Mouse (Mus musculus) neural tube, embryonic 12.5 days (tissue): Measurements from ENCODE around the gene Gm21977. TPM values are rescaled to one million over a fixed set of nuclear protein-coding genes. Genes with fewer than 3 reads are reported as not detected.
"Not testable (repeated sequence)": the region's sequence is repeated elsewhere in the genome, so short reads cannot be mapped to it uniquely, and the experiment has no call there.

Experiments
- ATAC-seq: fragments of 200-750 bp; cut with Nextera tagmentation; 2 replicates; pipeline ENCODE4 v1.8.0; 2017; ENCODE audit warnings: low read depth, mild to moderate bottlenecking, moderate TSS enrichment, moderate library complexity; ENCODE audit not compliant: low FRiP score
- H3K27ac ChIP-seq: fragments of 300-500 bp; sonication (generic); 2 replicates; pipeline ENCODE4 v1.5.1; 2016
- H3K27me3 ChIP-seq: fragments of 300-500 bp; sonication (generic); replicated peaks from 2 replicates; pipeline ENCODE4 v1.6.1; 2016; ENCODE audit warnings: mild to moderate bottlenecking
- H3K36me3 ChIP-seq: fragments of 300-500 bp; sonication (generic); 2 replicates; pipeline ENCODE4 v1.6.1; 2016; ENCODE audit warnings: mild to moderate bottlenecking
- H3K4me1 ChIP-seq: fragments of 300-500 bp; sonication (generic); 2 replicates; pipeline ENCODE4 v1.6.1; 2016
- H3K4me2 ChIP-seq: fragments of 300-500 bp; sonication (generic); replicated peaks from 2 replicates; pipeline ENCODE4 v1.6.1; 2016; ENCODE audit warnings: mild to moderate bottlenecking
- H3K4me3 ChIP-seq: fragments of 300-500 bp; sonication (generic); 2 replicates; pipeline ENCODE4 v1.5.1; 2016
- H3K9ac ChIP-seq: fragments of 300-500 bp; sonication (generic); 2 replicates; pipeline ENCODE4 v1.6.1; 2016; ENCODE audit warnings: mild to moderate bottlenecking
- H3K9me3 ChIP-seq: fragments of 300-500 bp; sonication (generic); 2 replicates; pipeline ENCODE4 v1.6.1; 2016; ENCODE audit warnings: mild to moderate bottlenecking
- WGBS: fragments of 180-500 bp; shearing (Covaris S2); methylation state at CpG from one replicate; pipeline ENCODE4 v1.1.7; 2016; 5-methylcytosine and 5-hydroxymethylcytosine counted together
- polyA plus RNA-seq: library from polyadenylated mRNA; unstranded; fragments of >200 nt; fragmentation: Nextera tagmentation; extraction: Ambion mirVana; gene quantifications from 2 replicates; pipeline ENCODE4 v1.2.1, GENCODE M21; 2016

Gm21977 gene
- not detected in 2 replicates for polyA plus RNA-seq

DNA sequence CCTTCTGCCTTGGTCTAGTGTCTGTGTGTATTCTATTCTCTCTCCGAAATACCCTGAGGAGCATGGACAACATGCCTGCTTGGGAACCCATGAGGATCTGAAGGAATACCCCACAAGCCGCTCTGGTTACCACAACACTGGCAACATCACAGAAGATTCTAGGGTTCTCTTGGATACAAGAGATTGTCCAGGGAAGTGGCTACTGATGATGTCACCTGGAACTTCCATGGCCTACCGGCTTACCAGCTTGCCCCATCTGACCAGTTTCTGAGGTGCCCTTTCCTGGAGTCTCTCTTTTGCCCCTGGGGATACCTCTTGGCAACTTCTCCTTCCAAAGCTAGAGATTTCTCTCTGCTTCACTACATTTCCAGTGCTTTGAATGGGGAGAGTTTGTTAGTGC, at the start of gene Gm21977:
Gene Gm21977 (minus strand): TSS at position 101 of the 400 bp plus-strand sequence.
- H3K9me3 ChIP-seq, H3K4me1 ChIP-seq, H3K4me2 ChIP-seq, ATAC-seq, H3K27me3 ChIP-seq, H3K4me3 ChIP-seq, H3K9ac ChIP-seq, H3K36me3 ChIP-seq, H3K27ac ChIP-seq: not testable (repeated sequence)
- WGBS = no CpG with 5 or more reads among the region's 3 CpGs

Other genes starting within 250 kb of the Gm21977 start
- not detected in 2 replicates for gene Gm3633, start 211.6 kb downstream of the Gm21977 start, polyA plus RNA-seq
- gene Gm10378, start 197.5 kb downstream of the Gm21977 start, polyA plus RNA-seq = not detected in 2 replicates
- gene Gm3015, start 84.7 kb downstream of the Gm21977 start, polyA plus RNA-seq = not detected in 2 replicates
- not detected in 2 replicates for gene Gm10377, start 55.5 kb downstream of the Gm21977 start, polyA plus RNA-seq
- gene Gm8082, start 140.1 kb upstream of the Gm21977 start, polyA plus RNA-seq = not detected in 2 replicates
- not detected in 2 replicates for gene Gm10376, start 162.2 kb upstream of the Gm21977 start, polyA plus RNA-seq
- not detected in 2 replicates for gene Gm8094, start 223.2 kb upstream of the Gm21977 start, polyA plus RNA-seq
- not detected in 2 replicates for gene Gm8104, start 247.1 kb upstream of the Gm21977 start, polyA plus RNA-seq